Mouse (Mus musculus) forebrain, embryonic 15.5 days (tissue): ENCODE results near the gene Pla2g1b. TPM values are rescaled to one million over a fixed set of nuclear protein-coding genes. Genes with fewer than 3 reads are reported as not detected.
A peak's percentile ranks its signal among the peaks of the same experiment; 100 is the strongest.
"Not testable (repeated sequence)": the region's sequence is repeated elsewhere in the genome, so short reads cannot be mapped to it uniquely, and the experiment has no call there.

ENCODE experiments used
- ATAC-seq: fragments of 200-750 bp; cut with Nextera tagmentation; replicated peaks from 2 replicates; pipeline ENCODE4 v1.8.0; 2017; ENCODE audit warnings: mild to moderate bottlenecking, moderate TSS enrichment, moderate library complexity
- H3K27ac ChIP-seq: fragments of 300-500 bp; sonication (generic); replicated peaks from 2 replicates; pipeline ENCODE4 v1.5.1; 2015; ENCODE audit warnings: mild to moderate bottlenecking, inconsistent platforms
- H3K27me3 ChIP-seq: fragments of 300-500 bp; sonication (generic); 2 replicates; pipeline ENCODE4 v1.6.1; 2015; ENCODE audit warnings: inconsistent platforms
- H3K36me3 ChIP-seq: fragments of 300-500 bp; sonication (generic); 2 replicates; pipeline ENCODE4 v1.6.1; 2015; ENCODE audit warnings: mild to moderate bottlenecking, inconsistent platforms
- H3K4me1 ChIP-seq: fragments of 300-500 bp; sonication (generic); 2 replicates; pipeline ENCODE4 v1.6.1; 2015; ENCODE audit warnings: inconsistent platforms
- H3K4me2 ChIP-seq: fragments of 300-500 bp; sonication (generic); replicated peaks from 2 replicates; pipeline ENCODE4 v1.6.1; 2015; ENCODE audit warnings: mild to moderate bottlenecking, inconsistent platforms
- H3K4me3 ChIP-seq: fragments of 300-500 bp; sonication (generic); 2 replicates; pipeline ENCODE4 v1.5.1; 2015; ENCODE audit warnings: mild to moderate bottlenecking, inconsistent platforms
- H3K9ac ChIP-seq: fragments of 300-500 bp; sonication (generic); replicated peaks from 2 replicates; pipeline ENCODE4 v1.6.1; 2015; ENCODE audit warnings: mild to moderate bottlenecking, inconsistent platforms
- H3K9me3 ChIP-seq: fragments of 300-500 bp; sonication (generic); 2 replicates; pipeline ENCODE4 v1.6.1; 2016; ENCODE audit warnings: inconsistent platforms
- WGBS: fragments of 180-500 bp; shearing (Covaris S2); methylation state at CpG from one replicate; pipeline ENCODE4 v1.1.7; 2015; ENCODE audit warnings: mixed read lengths; 5-methylcytosine and 5-hydroxymethylcytosine counted together
- polyA plus RNA-seq: library from polyadenylated mRNA; unstranded; fragments of >200 nt; fragmentation: Nextera tagmentation; extraction: Ambion mirVana; gene quantifications from 2 replicates; pipeline ENCODE4 v1.2.1, GENCODE M21; 2015

Pla2g1b gene
- polyA plus RNA-seq, 1 experiment from 2014 or later = not detected

GRCm38 (mm10) chr5:115435755-115436379 is 30.2 kb upstream of the Pla2g1b start:
- H3K27me3 ChIP-seq = no peaks in the 10 kb centered on the region
- WGBS = 2% methylated on average over 8 of the region's 8 CpGs
- peak overlapping the region; percentile 37 for H3K4me3 ChIP-seq
- ATAC-seq = no peak; the same call in 1 of the 2 replicates
- H3K36me3 ChIP-seq = peaks cover 15% of the 10 kb centered on the region
- peak overlapping the region; percentile 100 for H3K27ac ChIP-seq
- no peaks in the 10 kb centered on the region for H3K9me3 ChIP-seq
- peak overlapping the region; percentile 92 for H3K4me2 ChIP-seq
- peaks cover 87% of the 10 kb centered on the region for H3K4me1 ChIP-seq
- H3K9ac ChIP-seq = peak overlapping the region; percentile 72

GRCm38 (mm10) chr5:115436421-115437124 is 29.5 kb upstream of the Pla2g1b start:
- Histone ChIP-seq H3K27me3 (no peaks in the 10 kb centered on the region), H3K27ac (peak overlapping the region; percentile 100), H3K4me3 (peak overlapping the region; percentile 37), H3K4me2 (peak overlapping the region; percentile 92), H3K9me3 (no peaks in the 10 kb centered on the region), H3K9ac (peak overlapping the region; percentile 72), H3K4me1 (peaks cover 88% of the 10 kb centered on the region), H3K36me3 (peaks cover 15% of the 10 kb centered on the region)
- 1% methylated on average over 43 of the region's 43 CpGs for WGBS
- peak; percentile 93 for ATAC-seq

GRCm38 (mm10) chr5:115437242-115437944 is 28.7 kb upstream of the Pla2g1b start:
- ATAC-seq = no peak
- H3K27me3 ChIP-seq = no peaks in the 10 kb centered on the region
- H3K9ac ChIP-seq = peak overlapping the region; percentile 72
- H3K4me3 ChIP-seq = peak overlapping the region; percentile 37
- H3K27ac ChIP-seq = peak overlapping the region; percentile 100
- H3K4me2 ChIP-seq = peak overlapping the region; percentile 92
- WGBS = 7% methylated on average over 7 of the region's 7 CpGs
- peaks cover 21% of the 10 kb centered on the region for H3K36me3 ChIP-seq
- no peaks in the 10 kb centered on the region for H3K9me3 ChIP-seq
- H3K4me1 ChIP-seq = peaks cover 79% of the 10 kb centered on the region

GRCm38 (mm10) chr5:115437945-115438315 is 28.1 kb upstream of the Pla2g1b start:
- peaks cover 74% of the 10 kb centered on the region for H3K4me1 ChIP-seq
- peak overlapping the region; percentile 34; the same call in 1 of the 2 replicates for H3K9ac ChIP-seq
- WGBS = 0% methylated on average over 2 of the region's 2 CpGs
- peaks cover 26% of the 10 kb centered on the region for H3K36me3 ChIP-seq
- 0 out of 2 replicates have a peak, but pooled peaks have one; percentile 6 for ATAC-seq
- H3K27me3 ChIP-seq = no peaks in the 10 kb centered on the region
- H3K4me3 ChIP-seq = no peak overlapping the region; the same call in 1 of the 2 replicates
- no peaks in the 10 kb centered on the region for H3K9me3 ChIP-seq
- peak overlapping the region; percentile 92 for H3K4me2 ChIP-seq
- H3K27ac ChIP-seq = peak overlapping the region; percentile 100

- peak overlapping the region; percentile 100 for H3K27ac ChIP-seq
- H3K4me3 ChIP-seq = no peak overlapping the region
- no peaks in the 10 kb centered on the region for H3K9me3 ChIP-seq
- 8% methylated on average over 7 of the region's 7 CpGs for WGBS
- H3K36me3 ChIP-seq = peaks cover 34% of the 10 kb centered on the region
- H3K4me1 ChIP-seq = peaks cover 68% of the 10 kb centered on the region
- no peaks in the 10 kb centered on the region for H3K27me3 ChIP-seq
- no peak overlapping the region for H3K4me2 ChIP-seq
- no peak for ATAC-seq
- H3K9ac ChIP-seq = peak overlapping the region; percentile 34; the same call in 1 of the 2 replicates
These were observed 27.4 kb upstream of the Pla2g1b start for GRCm38 (mm10) chr5:115438667-115439066.

- H3K27me3 ChIP-seq = no peaks in the 10 kb centered on the region
- no peak overlapping the region for H3K4me2 ChIP-seq
- no peak overlapping the region for H3K9ac ChIP-seq
- no peak overlapping the region for H3K4me3 ChIP-seq
- peaks cover 41% of the 10 kb centered on the region for H3K4me1 ChIP-seq
- WGBS = 27% methylated on average over 14 of the region's 14 CpGs
- peak overlapping the region; percentile 100 for H3K27ac ChIP-seq
- ATAC-seq = no peak
- H3K36me3 ChIP-seq = peaks cover 60% of the 10 kb centered on the region
- H3K9me3 ChIP-seq = no peaks in the 10 kb centered on the region
These were observed 24.7 kb upstream of the Pla2g1b start for GRCm38 (mm10) chr5:115441205-115441849.

- H3K27ac ChIP-seq, H3K9me3 ChIP-seq, H3K4me3 ChIP-seq, H3K4me2 ChIP-seq, H3K27me3 ChIP-seq, ATAC-seq, H3K9ac ChIP-seq: not testable (repeated sequence)
- 75% methylated on average over 5 of the region's 5 CpGs for WGBS
- H3K36me3 ChIP-seq = peaks cover 73% of the 10 kb centered on the region
- H3K4me1 ChIP-seq = peaks cover 28% of the 10 kb centered on the region
These were observed 23.4 kb upstream of the Pla2g1b start for GRCm38 (mm10) chr5:115442663-115443062.

GRCm38 (mm10) chr5:115444130-115444529 is 21.9 kb upstream of the Pla2g1b start:
- Histone ChIP-seq H3K27me3 (no peaks in the 10 kb centered on the region), H3K4me2 (no peak overlapping the region), H3K36me3 (peaks cover 80% of the 10 kb centered on the region), H3K9ac (no peak overlapping the region), H3K4me3 (no peak overlapping the region), H3K27ac (no peak overlapping the region), H3K4me1 (peaks cover 13% of the 10 kb centered on the region), H3K9me3 (no peaks in the 10 kb centered on the region)
- 79% methylated on average over 11 of the region's 11 CpGs for WGBS
- ATAC-seq = no peak

- H3K9me3 ChIP-seq = no peaks in the 10 kb centered on the region
- H3K27ac ChIP-seq = no peak overlapping the region
- no peak overlapping the region for H3K4me3 ChIP-seq
- WGBS = 86% methylated on average over 17 of the region's 17 CpGs
- no peak for ATAC-seq
- no peaks in the 10 kb centered on the region for H3K4me1 ChIP-seq
- peaks cover 95% of the 10 kb centered on the region for H3K36me3 ChIP-seq
- H3K4me2 ChIP-seq = no peak overlapping the region
- H3K9ac ChIP-seq = no peak overlapping the region
- H3K27me3 ChIP-seq = no peaks in the 10 kb centered on the region
These were observed 19.0 kb upstream of the Pla2g1b start for GRCm38 (mm10) chr5:115447108-115447507.

GRCm38 (mm10) chr5:115449247-115449646 is 16.8 kb upstream of the Pla2g1b start:
- Histone ChIP-seq H3K36me3 (peaks cover 92% of the 10 kb centered on the region), H3K9me3 (no peaks in the 10 kb centered on the region), H3K4me1 (no peaks in the 10 kb centered on the region), H3K9ac (no peak overlapping the region), H3K27me3 (no peaks in the 10 kb centered on the region), H3K27ac (no peak overlapping the region), H3K4me2 (no peak overlapping the region), H3K4me3 (no peak overlapping the region)
- 91% methylated on average over 3 of the region's 3 CpGs for WGBS
- no peak for ATAC-seq

GRCm38 (mm10) chr5:115450410-115451317 is 15.4 kb upstream of the Pla2g1b start:
- Histone ChIP-seq H3K9me3 (no peaks in the 10 kb centered on the region), H3K4me3 (no peak overlapping the region), H3K9ac (no peak overlapping the region), H3K4me2 (no peak overlapping the region), H3K27ac (no peak overlapping the region), H3K36me3 (peaks cover 82% of the 10 kb centered on the region), H3K4me1 (no peaks in the 10 kb centered on the region), H3K27me3 (no peaks in the 10 kb centered on the region)
- WGBS = 89% methylated on average over 27 of the region's 27 CpGs
- ATAC-seq = no peak
